Mouse (Mus musculus) fibroblast of lung, adult 2 months (primary cell): ENCODE results near the gene Rpn2.

Source experiments
- DNase-seq: peaks from one replicate; pipeline ENCODE4 v3.0.0-alpha.2; 2011; ENCODE audit warnings: low read depth

Gene Rpn2

GRCm38 (mm10) chr2:157353183-157353582, 74.4 kb downstream of the Rpn2 start:
- DNase-seq, result no peak

DNA sequence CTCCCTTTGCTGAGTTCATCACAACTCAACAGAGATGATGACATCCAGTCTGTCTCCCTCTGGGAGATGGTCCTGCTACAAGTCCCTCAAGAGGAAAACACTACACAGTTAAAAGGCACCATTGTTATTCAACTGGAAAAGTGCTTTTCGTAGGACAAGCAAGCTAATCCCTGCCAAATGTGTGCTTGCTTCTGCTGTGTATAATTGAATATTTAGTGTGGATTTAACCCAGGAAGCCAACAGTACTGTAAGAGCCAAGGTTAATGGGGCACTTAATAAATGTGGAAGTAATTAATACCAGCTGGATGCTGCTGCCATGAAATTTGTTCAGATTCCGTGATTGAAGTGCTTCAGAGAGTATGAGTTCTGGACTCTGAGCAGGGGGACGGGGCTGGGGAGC, 75.3 kb downstream of the Rpn2 start:
- no peak for DNase-seq

DNA sequence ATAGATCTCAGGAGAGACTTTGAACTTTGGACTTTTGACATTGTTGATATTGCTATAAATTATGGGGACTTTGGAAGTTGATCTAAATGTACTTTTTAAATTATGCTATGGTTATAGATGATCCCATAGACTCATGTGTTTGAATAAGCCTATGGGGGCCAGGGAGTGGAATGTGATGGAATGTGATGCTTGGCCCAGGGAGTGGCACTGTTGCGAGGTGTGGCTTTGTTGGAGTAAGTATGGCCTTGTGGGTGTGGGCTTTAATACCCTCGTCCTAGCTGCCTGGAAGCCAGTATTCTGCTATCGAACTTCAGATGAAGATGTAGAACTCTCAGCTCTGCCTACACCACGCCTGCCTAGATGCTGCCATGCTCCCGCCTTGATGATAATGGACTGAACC, 81.2 kb downstream of the Rpn2 start:
- no peak for DNase-seq

- DNase-seq, result no peak
These were observed 84.2 kb downstream of the Rpn2 start for GRCm38 (mm10) chr2:157363031-157363430.

DNA sequence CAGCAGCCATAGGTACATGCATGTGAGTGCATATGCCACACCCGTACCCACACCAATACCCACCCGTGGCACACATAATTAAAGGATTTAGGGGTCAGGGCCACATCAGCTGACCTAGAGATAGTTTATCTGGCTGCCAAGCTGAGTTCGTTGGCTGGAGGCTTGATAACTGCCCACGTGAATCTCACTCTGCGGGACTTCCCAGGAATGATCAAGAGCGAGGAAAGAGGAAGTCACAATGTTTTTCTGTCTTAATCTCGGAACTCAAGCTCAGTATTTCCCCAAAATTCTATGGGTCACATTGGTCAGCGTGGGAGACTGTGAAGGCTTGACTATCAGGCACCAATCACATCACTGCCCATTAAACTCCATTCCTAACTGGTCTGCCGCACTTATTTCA, 87.9 kb downstream of the Rpn2 start:
- DNase-seq, result no peak

DNA sequence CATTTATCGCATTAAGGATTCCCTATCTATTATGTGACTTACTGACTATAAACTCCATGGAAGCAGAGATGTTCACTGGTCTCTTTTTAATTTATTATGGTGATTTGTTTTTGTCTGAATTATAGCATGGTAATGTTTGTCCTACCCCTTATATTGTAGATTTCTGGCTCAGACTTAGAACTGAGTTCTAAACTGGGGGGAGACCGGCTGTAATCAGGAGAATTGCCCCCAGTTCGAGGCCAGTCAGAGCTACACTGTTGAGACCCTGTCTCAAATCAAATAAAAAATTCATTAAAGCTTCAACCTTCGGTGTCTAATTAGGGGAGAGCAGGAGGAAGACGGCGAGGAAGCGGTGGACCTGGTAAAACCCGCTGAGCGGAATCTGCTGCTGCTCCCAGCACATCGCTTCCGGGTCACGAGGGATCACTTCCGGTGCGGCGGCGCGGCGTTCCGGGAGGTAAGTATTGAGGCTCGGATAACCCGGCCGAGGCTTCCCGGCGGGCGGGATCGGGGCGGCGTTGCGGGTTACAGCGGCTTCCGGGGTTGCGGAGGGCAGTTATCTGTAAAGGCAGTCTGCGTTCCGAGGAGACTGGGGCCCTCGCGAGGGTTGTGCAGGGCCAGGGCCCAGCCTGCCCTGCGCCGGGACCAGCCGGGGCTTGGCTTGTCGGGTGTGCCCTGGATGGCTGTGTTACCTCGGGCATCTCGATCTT, 88.5 kb downstream of the Rpn2 start, which contains the start of gene Manbal:
Gene Manbal (plus strand): TSS at position 411 of the 710 bp plus-strand sequence.
- DNase-seq, result peak; percentile 49

- no peak for DNase-seq
These were observed 89.2 kb downstream of the Rpn2 start for GRCm38 (mm10) chr2:157367991-157368390.

DNA sequence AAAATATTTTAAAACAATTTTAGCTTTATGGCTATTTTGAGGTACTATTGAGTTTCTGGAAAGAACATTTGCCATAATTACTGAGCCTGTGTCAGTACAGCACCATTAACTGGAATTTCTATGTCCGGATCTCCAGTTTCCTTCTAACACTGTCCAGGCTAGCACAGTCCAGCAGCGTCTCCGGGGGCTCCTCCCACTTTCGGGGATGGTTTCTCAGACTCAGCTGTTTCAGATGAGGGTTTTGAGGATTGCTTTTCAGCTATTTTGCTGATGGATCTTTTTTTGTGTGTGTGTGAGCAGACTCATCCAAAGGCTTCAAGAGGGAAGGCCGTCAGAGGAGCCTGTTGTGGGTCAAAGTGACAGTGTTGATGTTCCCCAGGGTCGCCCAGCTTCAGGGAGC, 92.9 kb downstream of the Rpn2 start:
- DNase-seq, result no peak

DNA sequence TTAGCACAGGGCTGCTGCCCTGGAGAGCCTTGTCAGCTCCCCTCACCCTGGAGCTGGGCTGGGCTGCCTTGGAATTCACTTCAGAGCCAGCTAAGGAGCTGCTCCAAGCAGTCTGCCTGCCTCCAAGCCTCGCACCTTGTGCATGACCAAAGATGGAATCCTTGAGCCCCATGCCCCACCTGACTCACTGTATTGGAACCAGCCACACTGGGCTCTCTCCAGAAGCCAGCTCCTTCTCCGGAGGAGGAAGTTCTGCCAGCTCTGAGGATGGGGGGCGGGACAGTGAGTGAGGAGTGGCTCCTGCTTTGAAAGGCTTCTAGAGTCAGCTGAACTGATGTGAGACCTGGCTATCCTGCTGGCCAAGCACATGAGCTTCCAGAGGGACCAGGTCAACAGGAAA, 94.9 kb downstream of the Rpn2 start:
- peak; percentile 46 for DNase-seq

- DNase-seq, result no peak
These were observed 96.2 kb downstream of the Rpn2 start for GRCm38 (mm10) chr2:157375051-157375450.
